Mouse (Mus musculus) neural tube, embryonic 11.5 days (tissue): ENCODE data around the gene Rpl22. TPM values are rescaled to one million over a fixed set of nuclear protein-coding genes. Genes with fewer than 3 reads are reported as not detected.

Experiments used
- ATAC-seq: fragments of 200-750 bp; cut with Nextera tagmentation; 2 replicates; pipeline ENCODE4 v1.8.0; 2017; ENCODE audit warnings: moderate number of reproducible peaks, mild to moderate bottlenecking, moderate TSS enrichment, moderate library complexity; ENCODE audit not compliant: insufficient read depth, low FRiP score, low TSS enrichment
- DNase-seq: peaks from one replicate; pipeline ENCODE4 v3.0.0-alpha.2; 2015; ENCODE audit warnings: low spot score
- H3K27ac ChIP-seq: fragments of 300-500 bp; sonication (generic); 2 replicates; pipeline ENCODE4 v1.5.1; 2014; ENCODE audit warnings: low read depth, mild to moderate bottlenecking, low read length
- H3K27me3 ChIP-seq: fragments of 300-500 bp; sonication (generic); 2 replicates; pipeline ENCODE4 v1.6.1; 2014; ENCODE audit warnings: mild to moderate bottlenecking, low read length, mixed read lengths; ENCODE audit not compliant: control insufficient read depth, insufficient read depth
- H3K36me3 ChIP-seq: fragments of 300-500 bp; sonication (generic); 2 replicates; pipeline ENCODE4 v1.6.1; 2014; ENCODE audit warnings: mild to moderate bottlenecking, low read length, moderate library complexity, mixed read lengths; ENCODE audit not compliant: control insufficient read depth, insufficient read depth
- H3K4me1 ChIP-seq: fragments of 300-500 bp; sonication (generic); 2 replicates; pipeline ENCODE4 v1.6.1; 2014; ENCODE audit warnings: low read length, mixed read lengths; ENCODE audit not compliant: control insufficient read depth, insufficient read depth
- H3K4me2 ChIP-seq: fragments of 300-500 bp; sonication (generic); 2 replicates; pipeline ENCODE4 v1.6.1; 2014; ENCODE audit warnings: low read depth, mild to moderate bottlenecking, moderate library complexity
- H3K4me3 ChIP-seq: fragments of 300-500 bp; sonication (generic); 2 replicates; pipeline ENCODE4 v1.5.1; 2014; ENCODE audit warnings: low read depth, low read length
- H3K9ac ChIP-seq: fragments of 300-500 bp; sonication (generic); 2 replicates; pipeline ENCODE4 v1.6.1; 2014; ENCODE audit warnings: mild to moderate bottlenecking, low read length
- H3K9me3 ChIP-seq: fragments of 300-500 bp; sonication (generic); 2 replicates; pipeline ENCODE4 v1.6.1; 2016; ENCODE audit warnings: low read length; ENCODE audit not compliant: control insufficient read depth
- WGBS: fragments of 180-500 bp; shearing (Covaris S2); extraction: QIAGEN DNeasy Blood & Tissue Kit; methylation state at CpG from one replicate; pipeline ENCODE4 v1.1.7; 2014; 5-methylcytosine and 5-hydroxymethylcytosine counted together
- polyA plus RNA-seq: library from polyadenylated mRNA; unstranded; fragments of >200 nt; fragmentation: Nextera tagmentation; extraction: Ambion mirVana; gene quantifications from 2 replicates; pipeline ENCODE4 v1.2.1, GENCODE M21; 2014

Gene Rpl22
- polyA plus RNA-seq, 1 experiment from 2014 or later = 311 TPM

- Histone ChIP-seq H3K4me2 (no peak overlapping the region), H3K27ac (no peak overlapping the region), H3K36me3 (peaks cover 2% of the 10 kb centered on the region), H3K4me1 (no peaks in the 10 kb centered on the region), H3K9ac (no peak overlapping the region), H3K9me3 (no peaks in the 10 kb centered on the region), H3K27me3 (no peaks in the 10 kb centered on the region), H3K4me3 (no peak overlapping the region)
- no peak for ATAC-seq
- WGBS = 93% methylated on average over 6 of the region's 6 CpGs
- DNase-seq = no peak
Measured at GRCm38 (mm10) chr4:152304685-152305084, 20.9 kb upstream of the Rpl22 start.

- Histone ChIP-seq H3K36me3 (peaks cover 2% of the 10 kb centered on the region), H3K4me3 (no peak overlapping the region), H3K9ac (no peak overlapping the region), H3K27me3 (peaks cover 3% of the 10 kb centered on the region), H3K27ac (no peak overlapping the region), H3K4me2 (no peak overlapping the region), H3K4me1 (no peaks in the 10 kb centered on the region), H3K9me3 (no peaks in the 10 kb centered on the region)
- no peak; the same call in 1 of the 2 replicates for ATAC-seq
- WGBS = 72% methylated on average over 6 of the region's 6 CpGs
- no peak for DNase-seq
Measured at GRCm38 (mm10) chr4:152305991-152306390, 19.6 kb upstream of the Rpl22 start.

GRCm38 (mm10) chr4:152307542-152307941 lies 18.0 kb upstream of the Rpl22 start:
- Histone ChIP-seq H3K4me1 (no peaks in the 10 kb centered on the region), H3K9ac (no peak overlapping the region), H3K27me3 (peaks cover 19% of the 10 kb centered on the region), H3K9me3 (no peaks in the 10 kb centered on the region), H3K4me2 (no peak overlapping the region), H3K36me3 (peaks cover 2% of the 10 kb centered on the region), H3K27ac (no peak overlapping the region), H3K4me3 (no peak overlapping the region)
- WGBS = 84% methylated on average over 9 of the region's 9 CpGs
- ATAC-seq = no peak
- DNase-seq = no peak

- Histone ChIP-seq H3K4me1 (peaks cover 8% of the 10 kb centered on the region), H3K9ac (no peak overlapping the region), H3K9me3 (no peaks in the 10 kb centered on the region), H3K36me3 (no peaks in the 10 kb centered on the region; the same call in 1 of the 2 replicates), H3K27me3 (peaks cover 65% of the 10 kb centered on the region), H3K4me3 (no peak overlapping the region), H3K27ac (no peak overlapping the region), H3K4me2 (no peak overlapping the region)
- 2% methylated on average over 14 of the region's 14 CpGs for whole genome bisulfite sequencing
- ATAC-seq (no peak), DNase-seq (no peak)
Measured at GRCm38 (mm10) chr4:152312186-152312585, 13.4 kb upstream of the Rpl22 start.

DNA sequence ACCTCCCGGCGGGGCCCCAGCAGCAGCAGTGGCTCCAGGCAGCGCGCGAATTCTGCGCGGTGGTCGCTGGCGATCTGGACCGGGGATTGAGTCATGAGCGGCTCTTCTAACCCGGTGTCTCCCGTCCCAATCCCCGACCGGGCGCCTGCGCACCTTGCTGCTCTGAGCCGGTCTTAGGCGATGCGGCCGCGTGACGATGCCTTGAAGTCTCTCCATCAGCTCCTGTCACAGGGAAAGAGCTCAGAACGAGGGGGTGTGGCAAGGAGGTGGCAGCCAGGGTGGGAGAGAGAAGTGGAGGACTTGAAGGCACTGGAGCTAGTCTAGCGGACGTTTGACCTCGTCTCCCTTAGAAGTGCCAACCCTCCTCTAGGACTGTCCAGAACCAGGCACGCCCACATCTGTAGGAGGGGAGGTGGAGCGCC lies 12.3 kb upstream of the Rpl22 start:
- WGBS = under 1% methylated on average over 29 of the region's 29 CpGs
- peak overlapping the region; percentile 18; the same call in 1 of the 2 replicates for H3K9ac ChIP-seq
- peak; percentile 41 for DNase-seq

DNA sequence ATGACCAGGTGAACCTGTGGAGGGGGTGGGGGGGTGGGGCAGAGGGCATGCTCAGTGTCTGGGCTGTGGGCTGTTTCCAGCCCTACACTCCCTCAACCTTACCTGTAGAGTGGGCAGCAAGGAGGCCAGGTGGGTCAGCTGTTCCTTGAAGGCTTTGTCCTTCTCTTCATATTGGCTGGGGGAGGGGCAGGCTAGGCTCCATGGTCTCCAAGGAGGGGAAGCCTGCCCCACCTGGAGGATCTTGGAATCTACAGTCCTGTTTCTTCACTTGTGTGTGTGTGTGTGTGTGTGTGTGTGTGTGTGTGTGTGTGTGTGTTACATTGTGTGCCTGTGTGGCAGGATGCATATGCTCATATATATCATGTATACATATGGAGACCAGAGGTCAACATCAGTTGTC lies 11.6 kb upstream of the Rpl22 start:
- H3K4me2 ChIP-seq = no peak overlapping the region
- H3K36me3 ChIP-seq = no peaks in the 10 kb centered on the region
- no peaks in the 10 kb centered on the region for H3K9me3 ChIP-seq
- DNase-seq = peak; percentile 50
- peaks cover 75% of the 10 kb centered on the region for H3K27me3 ChIP-seq
- no peak overlapping the region for H3K9ac ChIP-seq
- no peak overlapping the region for H3K27ac ChIP-seq
- H3K4me3 ChIP-seq = no peak overlapping the region
- H3K4me1 ChIP-seq = peaks cover 8% of the 10 kb centered on the region
- ATAC-seq = no peak

More for the DNA sequence above, 12.3 kb upstream of the Rpl22 start:
- Histone ChIP-seq H3K9me3 (no peaks in the 10 kb centered on the region), H3K36me3 (no peaks in the 10 kb centered on the region), H3K4me2 (peak overlapping the region; percentile 43), H3K4me1 (peaks cover 8% of the 10 kb centered on the region), H3K4me3 (peak overlapping the region; percentile 25), H3K27me3 (peaks cover 75% of the 10 kb centered on the region), H3K27ac (no peak overlapping the region)
- ATAC-seq = no peak

- peaks cover 75% of the 10 kb centered on the region for H3K27me3 ChIP-seq
- no peak overlapping the region for H3K9ac ChIP-seq
- no peak for ATAC-seq
- under 1% methylated on average over 43 of the region's 43 CpGs for WGBS
- peak; percentile 31 for DNase-seq
- peak overlapping the region; percentile 26 for H3K4me3 ChIP-seq
- H3K27ac ChIP-seq = no peak overlapping the region
- no peaks in the 10 kb centered on the region for H3K36me3 ChIP-seq
- H3K4me1 ChIP-seq = peaks cover 8% of the 10 kb centered on the region
- H3K4me2 ChIP-seq = peak overlapping the region; percentile 38
- no peaks in the 10 kb centered on the region for H3K9me3 ChIP-seq
Measured at GRCm38 (mm10) chr4:152315498-152316213, 9.9 kb upstream of the Rpl22 start.

GRCm38 (mm10) chr4:152317631-152318033 lies 7.9 kb upstream of the Rpl22 start:
- H3K27me3 ChIP-seq = peaks cover 56% of the 10 kb centered on the region
- no peak for ATAC-seq
- 91% methylated on average over 6 of the region's 6 CpGs for WGBS
- no peak for DNase-seq
- no peak overlapping the region for H3K27ac ChIP-seq
- H3K9me3 ChIP-seq = no peaks in the 10 kb centered on the region
- H3K4me3 ChIP-seq = no peak overlapping the region
- H3K4me2 ChIP-seq = no peak overlapping the region
- H3K36me3 ChIP-seq = no peaks in the 10 kb centered on the region
- H3K4me1 ChIP-seq = peaks cover 8% of the 10 kb centered on the region
- no peak overlapping the region for H3K9ac ChIP-seq
